Mouse (Mus musculus): ENCODE data around the gene Ralbp1.

DNA sequence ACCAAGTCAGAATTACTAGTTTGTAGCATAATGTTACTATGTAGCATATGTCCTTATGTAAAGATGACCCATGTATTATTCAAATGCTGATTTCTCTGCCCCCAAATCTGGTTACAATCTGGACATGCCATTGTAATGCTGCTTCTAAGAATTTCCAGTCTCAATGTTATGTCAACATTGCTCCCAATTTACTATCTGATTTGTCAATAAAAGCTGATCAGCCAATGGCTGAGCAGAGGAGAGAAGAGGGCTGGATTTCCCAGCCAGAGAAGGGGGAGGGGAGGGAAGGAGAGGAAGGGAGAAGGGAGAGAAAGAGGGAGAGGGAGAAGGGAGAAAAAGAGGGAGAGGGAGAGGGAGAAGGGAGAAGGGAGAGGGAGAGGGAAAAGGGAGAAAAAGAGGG, 20.3 kb downstream of the Ralbp1 start:
- TF ChIP-seq CTCF (IDR thresholded peaks at IDR 0.05; ENCODE audit: borderline replicate concordance, insufficient read depth, low read length) = no peak
- no peak for TF ChIP-seq POLR2A (IDR thresholded peaks at IDR 0.05; ENCODE audit: low read depth, low read length)
